Mouse (Mus musculus): ENCODE measurements at regions not wholly inside any gene's neighbourhood (a gene's known extent, or its start where the extent isn't known, plus 50 kb on each side); places are given as distances from the start of the nearest gene placed in this dataset.

- DNase-seq (ENCODE audit: low spot score in 2 of 2) = no peak
These were observed 152.3 kb downstream of the Atp23 start for GRCm38 (mm10) chr10:126748696-126749466.

GRCm38 (mm10) chr10:126734661-126735060, 166.5 kb downstream of the Atp23 start:
- no peak for DNase-seq (ENCODE audit: low spot score in 2 of 2)

- no peak for DNase-seq (ENCODE audit: low spot score in 2 of 2)
These were observed 173.3 kb downstream of the Atp23 start for GRCm38 (mm10) chr10:126727840-126728239.

- no peak for DNase-seq (ENCODE audit: low spot score in 2 of 2)
These were observed 183.2 kb downstream of the Atp23 start for GRCm38 (mm10) chr10:126717961-126718360.

GRCm38 (mm10) chr10:126711758-126712157, 189.4 kb downstream of the Atp23 start:
- no peak for DNase-seq (ENCODE audit: low spot score in 2 of 2)

- no peak for DNase-seq (ENCODE audit: low spot score in 2 of 2)
These were observed 191.8 kb downstream of the Atp23 start for GRCm38 (mm10) chr10:126709219-126709917.

GRCm38 (mm10) chr10:126708730-126709129, 192.4 kb downstream of the Atp23 start:
- no peak for DNase-seq (ENCODE audit: low spot score in 2 of 2)

GRCm38 (mm10) chr10:126708215-126708614, 192.9 kb downstream of the Atp23 start:
- DNase-seq (ENCODE audit: low spot score in 2 of 2) = no peak

GRCm38 (mm10) chr10:126697086-126697485, 204.1 kb downstream of the Atp23 start:
- no peak for DNase-seq (ENCODE audit: low spot score in 2 of 2)

GRCm38 (mm10) chr10:126690914-126691673, 210.1 kb downstream of the Atp23 start:
- no peak for DNase-seq (ENCODE audit: low spot score in 2 of 2)

GRCm38 (mm10) chr10:126680275-126681184, 220.6 kb downstream of the Atp23 start:
- DNase-seq (ENCODE audit: low spot score in 2 of 2) = no peak

- peak in 1 of 2 experiments; percentile 26 for DNase-seq (ENCODE audit: low spot score in 2 of 2)
These were observed 221.7 kb downstream of the Atp23 start for GRCm38 (mm10) chr10:126679224-126680120.

GRCm38 (mm10) chr10:126673437-126673836, 227.7 kb downstream of the Atp23 start:
- DNase-seq (ENCODE audit: low spot score in 2 of 2) = no peak

GRCm38 (mm10) chr10:126664408-126665083, 236.6 kb downstream of the Atp23 start:
- DNase-seq (ENCODE audit: low spot score in 2 of 2) = no peak

GRCm38 (mm10) chr10:126663461-126664013, 237.6 kb downstream of the Atp23 start:
- no peak for DNase-seq (ENCODE audit: low spot score in 2 of 2)

GRCm38 (mm10) chr10:126662765-126663164, 238.4 kb downstream of the Atp23 start:
- DNase-seq (ENCODE audit: low spot score in 2 of 2) = no peak

- no peak for DNase-seq (ENCODE audit: low spot score in 2 of 2)
These were observed 240.0 kb downstream of the Atp23 start for GRCm38 (mm10) chr10:126661095-126661615.

- DNase-seq (ENCODE audit: low spot score in 2 of 2) = no peak
These were observed 241.1 kb downstream of the Atp23 start for GRCm38 (mm10) chr10:126660024-126660423.

- no peak for DNase-seq (ENCODE audit: low spot score in 2 of 2)
These were observed 248.5 kb downstream of the Atp23 start for GRCm38 (mm10) chr10:126652693-126653092.
